Comparison of ENCODE assay signal across 7 mouse cellular contexts in genomic region chr13:119631482-119632155, GRCm38 (mm10). TPM values are rescaled to one million over a fixed set of nuclear protein-coding genes. Genes with fewer than 3 reads are reported as not detected.
A peak's percentile ranks its signal among the peaks of the same experiment; 100 is the strongest.
DNase-seq lines count a peak whose midpoint lies in the region; ATAC-seq and TF ChIP-seq lines count a peak whose summit lies in the region.

No protein-coding gene starts in this region.

- 7% methylated on average over 30 of the region's 33 CpGs for WGBS in embryonic facial prominence, embryonic 15.5 days
- WGBS in kidney, adult 2 months, result 7% methylated on average over 33 of the region's 33 CpGs
- WGBS in limb, embryonic 11.5 days, result 12% methylated on average over 33 of the region's 33 CpGs
- 6% methylated on average over 21 of the region's 33 CpGs for whole genome bisulfite sequencing in midbrain, embryonic 13.5 days
- 11% methylated on average over 31 of the region's 33 CpGs for WGBS in small intestine, adult 2 months

- TF ChIP-seq CTCF in brain, embryonic 14.5 days (IDR thresholded peaks at IDR 0.05; ENCODE audit: borderline replicate concordance, extremely low read depth, insufficient read depth, insufficient read length), result no peak
- no peak for TF ChIP-seq CTCF in kidney, adult 2 months (conservative IDR thresholded peaks at IDR 0.05; ENCODE audit: insufficient read depth, insufficient read length, low read depth, low read length)
- no peak for TF ChIP-seq CTCF in small intestine, adult 2 months (IDR thresholded peaks at IDR 0.05; ENCODE audit: extremely low read depth, insufficient read length, insufficient replicate concordance, low read depth, low read length)

- H3K4me2 ChIP-seq in embryonic facial prominence, embryonic 15.5 days (replicated peaks), result peak overlapping the region; percentile 64
- H3K4me2 ChIP-seq in limb, embryonic 11.5 days (ENCODE audit: low read depth, severe bottlenecking), result peak overlapping the region; percentile 42; the same call in 1 of the 2 replicates
- H3K4me2 ChIP-seq in midbrain, embryonic 13.5 days (replicated peaks), result peak overlapping the region; percentile 58

- no peaks in the 10 kb centered on the region for H3K27me3 ChIP-seq in embryonic facial prominence, embryonic 15.5 days
- H3K27me3 ChIP-seq in kidney, adult 2 months (replicated peaks; ENCODE audit: control insufficient read depth, insufficient read depth, low read length), result no peaks in the 10 kb centered on the region
- no peaks in the 10 kb centered on the region for H3K27me3 ChIP-seq in limb, embryonic 11.5 days (ENCODE audit: control insufficient read depth, insufficient read depth, low read length)
- no peaks in the 10 kb centered on the region; the same call in 1 of the 2 replicates for H3K27me3 ChIP-seq in midbrain, embryonic 13.5 days
- no peaks in the 10 kb centered on the region for H3K27me3 ChIP-seq in small intestine, adult 2 months (ENCODE audit: control insufficient read depth, insufficient read depth, low read length)

- peak overlapping the region; percentile 28 for H3K9ac ChIP-seq in embryonic facial prominence, embryonic 15.5 days
- H3K9ac ChIP-seq in limb, embryonic 11.5 days (ENCODE audit: low read length), result peak overlapping the region; percentile 43
- H3K9ac ChIP-seq in midbrain, embryonic 13.5 days (replicated peaks), result peak overlapping the region; percentile 51

- no peaks in the 10 kb centered on the region for H3K36me3 ChIP-seq in embryonic facial prominence, embryonic 15.5 days
- no peaks in the 10 kb centered on the region for H3K36me3 ChIP-seq in kidney, adult 2 months (ENCODE audit: control insufficient read depth, insufficient read depth, low read length)
- H3K36me3 ChIP-seq in limb, embryonic 11.5 days (ENCODE audit: control insufficient read depth, insufficient read depth, low read length), result no peaks in the 10 kb centered on the region
- H3K36me3 ChIP-seq in midbrain, embryonic 13.5 days, result no peaks in the 10 kb centered on the region
- no peaks in the 10 kb centered on the region for H3K36me3 ChIP-seq in small intestine, adult 2 months (ENCODE audit: control insufficient read depth, insufficient read depth, low read length)

- no peaks in the 10 kb centered on the region for H3K9me3 ChIP-seq in embryonic facial prominence, embryonic 15.5 days (replicated peaks)
- no peaks in the 10 kb centered on the region for H3K9me3 ChIP-seq in limb, embryonic 11.5 days (ENCODE audit: control insufficient read depth, low read length)
- no peaks in the 10 kb centered on the region for H3K9me3 ChIP-seq in midbrain, embryonic 13.5 days

- no peak for TF ChIP-seq POLR2A in brain, embryonic 14.5 days (IDR thresholded peaks at IDR 0.05; ENCODE audit: borderline replicate concordance, extremely low read depth, insufficient read depth, insufficient read length, poor library complexity, severe bottlenecking)
- no peak for TF ChIP-seq POLR2A in kidney, adult 2 months (IDR thresholded peaks at IDR 0.05; ENCODE audit: low read depth, low read length)
- no peak for TF ChIP-seq POLR2A in small intestine, adult 2 months (IDR thresholded peaks at IDR 0.05; ENCODE audit: low read depth, low read length)

- no peaks in the 10 kb centered on the region for H3K4me1 ChIP-seq in embryonic facial prominence, embryonic 15.5 days
- peaks cover 2% of the 10 kb centered on the region; the same call in 1 of the 2 replicates for H3K4me1 ChIP-seq in kidney, adult 2 months (ENCODE audit: control insufficient read depth, insufficient read depth, low read length)
- no peaks in the 10 kb centered on the region for H3K4me1 ChIP-seq in limb, embryonic 11.5 days (ENCODE audit: control insufficient read depth, insufficient read depth, low read length)
- H3K4me1 ChIP-seq in midbrain, embryonic 13.5 days (replicated peaks), result no peaks in the 10 kb centered on the region
- H3K4me1 ChIP-seq in small intestine, adult 2 months (ENCODE audit: control insufficient read depth, insufficient read depth, insufficient read length, low read length), result peaks cover under 1% of the 10 kb centered on the region; the same call in 1 of the 2 replicates

- H3K4me3 ChIP-seq in embryonic facial prominence, embryonic 15.5 days (replicated peaks), result peak overlapping the region; percentile 51
- peak overlapping the region; percentile 65 for H3K4me3 ChIP-seq in kidney, adult 2 months (ENCODE audit: insufficient read depth, low read depth, low read length)
- peak overlapping the region; percentile 50 for H3K4me3 ChIP-seq in limb, embryonic 11.5 days (ENCODE audit: low read depth, low read length)
- peak overlapping the region; percentile 48 for H3K4me3 ChIP-seq in midbrain, embryonic 13.5 days (replicated peaks)
- peak overlapping the region; percentile 64 for H3K4me3 ChIP-seq in small intestine, adult 2 months (ENCODE audit: low read depth, low read length)

- peak; percentile 97 for DNase-seq in brain, embryonic 14.5 days (ENCODE audit: low read depth)
- DNase-seq in heart, adult 8-10 months (ENCODE audit: low spot score), result peak; percentile 69
- peak; percentile 89 for DNase-seq in kidney, adult 2 months
- DNase-seq in limb, embryonic 11.5 days (ENCODE audit: low spot score), result peak; percentile 92

- peak; percentile 85 for ATAC-seq in embryonic facial prominence, embryonic 15.5 days (ENCODE audit: insufficient number of reproducible peaks, low FRiP score, low TSS enrichment, low read depth)
- ATAC-seq in limb, embryonic 11.5 days (ENCODE audit: insufficient number of reproducible peaks, low FRiP score, low TSS enrichment, low read depth), result peak; percentile 93
- peak; percentile 96 for ATAC-seq in midbrain, embryonic 13.5 days

- H3K27ac ChIP-seq in embryonic facial prominence, embryonic 15.5 days (replicated peaks), result no peak overlapping the region
- no peak overlapping the region for H3K27ac ChIP-seq in kidney, adult 2 months (ENCODE audit: insufficient read depth, low read depth, low read length)
- no peak overlapping the region for H3K27ac ChIP-seq in limb, embryonic 11.5 days (replicated peaks; ENCODE audit: low read depth, low read length)
- peak overlapping the region; percentile 39; the same call in 1 of the 2 replicates for H3K27ac ChIP-seq in midbrain, embryonic 13.5 days
- no peak overlapping the region for H3K27ac ChIP-seq in small intestine, adult 2 months (ENCODE audit: insufficient read depth, low read depth, low read length)

RNA-seq across cellular contexts. Expression of gene Ccl28, which starts 8.0 kb away (rescaled TPM):
- polyA plus RNA-seq in brain, embryonic 14.5 days (2012; rRNA removed), result 0.29 and 0.30 TPM in 2 replicates
- 0.16 and 0.27 TPM in 2 replicates for polyA plus RNA-seq in embryonic facial prominence, embryonic 15.5 days (2015; fragmentation: Nextera tagmentation; extraction: Ambion mirVana)
- total RNA-seq in heart, adult 8-10 months (2022), result under 1 TPM in 1 of 4 experiments, not detected in 3; 0.12 TPM
- polyA plus RNA-seq in kidney, adult 2 months (2012; rRNA removed), result 2.3 and 3.2 TPM in 2 replicates
- 0.12 and 0.13 TPM in 2 replicates for polyA plus RNA-seq in limb, embryonic 11.5 days (2014; fragmentation: Nextera tagmentation; extraction: Ambion mirVana)
- polyA plus RNA-seq in midbrain, embryonic 13.5 days (2015; fragmentation: Nextera tagmentation; extraction: Ambion mirVana), result 0.13 and 0.57 TPM in 2 replicates
- polyA plus RNA-seq in small intestine, adult 2 months (2012; rRNA removed), result 2.4 and 2.8 TPM in 2 replicates

RNA-seq across cellular contexts. Expression of gene Hmgcs1, which starts 58.6 kb away (rescaled TPM):
- 234 and 317 TPM in 2 replicates for polyA plus RNA-seq in brain, embryonic 14.5 days (2012; rRNA removed)
- polyA plus RNA-seq in embryonic facial prominence, embryonic 15.5 days (2015; fragmentation: Nextera tagmentation; extraction: Ambion mirVana), result 119 and 128 TPM in 2 replicates
- 10 to 100 TPM; 29.3 to 35.0 (median 32.5) TPM for total RNA-seq in heart, adult 8-10 months (2022)
- polyA plus RNA-seq in kidney, adult 2 months (2012; rRNA removed), result 67.5 and 86.3 TPM in 2 replicates
- polyA plus RNA-seq in limb, embryonic 11.5 days (2014; fragmentation: Nextera tagmentation; extraction: Ambion mirVana), result 212 and 221 TPM in 2 replicates
- 455 and 504 TPM in 2 replicates for polyA plus RNA-seq in midbrain, embryonic 13.5 days (2015; fragmentation: Nextera tagmentation; extraction: Ambion mirVana)
- polyA plus RNA-seq in small intestine, adult 2 months (2012; rRNA removed), result 7.8 and 14.3 TPM in 2 replicates
